Mouse (Mus musculus): ENCODE results near the gene Jam3.

GRCm38 (mm10) chr9:27101466-27101865 is 53.8 kb downstream of the Jam3 start:
- TF ChIP-seq CTCF (IDR thresholded peaks at IDR 0.05; ENCODE audit: low read depth) (no peak), EP300 (IDR thresholded peaks at IDR 0.05; ENCODE audit: low read depth) (no peak)

Measured in heart, postnatal 0 days (tissue).